Mouse (Mus musculus): ENCODE data around the gene Spats2.

DNA sequence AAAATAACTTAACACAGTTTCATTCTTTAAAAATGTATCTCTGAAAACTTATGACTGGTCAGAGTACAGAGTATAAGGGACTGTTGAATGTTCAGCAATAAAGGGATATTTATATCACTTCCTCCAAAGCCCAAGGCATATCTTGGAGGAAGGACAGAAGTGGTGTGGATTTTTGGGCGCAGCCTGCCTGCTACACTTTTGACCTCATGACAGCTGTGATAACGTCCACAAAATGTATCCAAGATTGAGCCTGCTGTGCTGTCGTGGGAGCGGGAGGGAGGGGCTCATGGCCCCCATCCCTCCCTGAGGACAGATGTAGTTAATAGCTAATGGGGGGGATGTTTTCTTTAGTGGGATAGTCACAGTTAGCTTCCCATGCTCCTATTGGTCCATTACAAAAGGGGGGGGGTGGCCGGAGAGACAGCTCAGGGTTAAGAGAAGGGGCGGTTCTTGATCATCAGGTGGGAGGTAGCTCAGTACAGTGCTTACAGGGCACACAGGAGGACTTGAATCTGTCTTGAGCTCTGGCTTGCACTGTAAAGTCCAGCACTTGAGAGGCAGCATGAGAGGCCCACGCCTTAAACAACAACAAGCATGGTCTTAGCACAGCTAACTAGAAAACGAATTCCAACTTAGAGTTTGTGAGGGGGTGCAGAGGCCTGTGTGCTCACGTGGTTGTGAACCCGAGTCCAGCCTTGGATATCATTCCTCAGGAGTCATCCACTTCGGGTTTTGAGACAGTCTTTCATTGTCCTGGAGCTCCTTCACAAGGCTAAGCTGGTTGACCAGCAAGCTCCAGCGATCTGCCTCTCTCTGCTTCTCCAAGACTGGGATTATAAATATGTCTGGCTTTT is 38.0 kb downstream of the Spats2 start:
- no peak for TF ChIP-seq MYOD1 (IDR thresholded peaks at IDR 0.05; ENCODE audit: control insufficient read depth, insufficient read length, low read depth)
- TF ChIP-seq CTCF (IDR thresholded peaks at IDR 0.05; ENCODE audit: control insufficient read depth, insufficient read depth, insufficient read length), result no peak
- TF ChIP-seq MAX (IDR thresholded peaks at IDR 0.05), result no peak
- no peak for TF ChIP-seq FOSL1 (IDR thresholded peaks at IDR 0.05; ENCODE audit: insufficient read depth, low read length, poor library complexity, severe bottlenecking)
- TF ChIP-seq USF1 (IDR thresholded peaks at IDR 0.05; ENCODE audit: low read depth), result no peak

Measured in C2C12 (cell line).